Mouse (Mus musculus) common myeloid progenitor, adult 5-6 weeks (primary cell): ENCODE results near the gene Gm3411. TPM values are rescaled to one million over a fixed set of nuclear protein-coding genes. Genes with fewer than 3 reads are reported as not detected.
"Not testable (repeated sequence)": the region's sequence is repeated elsewhere in the genome, so short reads cannot be mapped to it uniquely, and the experiment has no call there.

ENCODE experiments used
- ATAC-seq: replicated peaks from 2 replicates; pipeline ENCODE4 v1.8.0; 2016; ENCODE audit warnings: low read depth, mild to moderate bottlenecking, moderate TSS enrichment, inconsistent platforms; ENCODE audit not compliant: poor library complexity, severe bottlenecking
- total RNA-seq: library from RNA; stranded (forward); fragments of 200-1000, 187-1606 nt; gene quantifications from 2 replicates; pipeline ENCODE4 v1.2.3, GENCODE M21; 2017

Gene Gm3411
- not detected in 2 replicates for total RNA-seq

DNA sequence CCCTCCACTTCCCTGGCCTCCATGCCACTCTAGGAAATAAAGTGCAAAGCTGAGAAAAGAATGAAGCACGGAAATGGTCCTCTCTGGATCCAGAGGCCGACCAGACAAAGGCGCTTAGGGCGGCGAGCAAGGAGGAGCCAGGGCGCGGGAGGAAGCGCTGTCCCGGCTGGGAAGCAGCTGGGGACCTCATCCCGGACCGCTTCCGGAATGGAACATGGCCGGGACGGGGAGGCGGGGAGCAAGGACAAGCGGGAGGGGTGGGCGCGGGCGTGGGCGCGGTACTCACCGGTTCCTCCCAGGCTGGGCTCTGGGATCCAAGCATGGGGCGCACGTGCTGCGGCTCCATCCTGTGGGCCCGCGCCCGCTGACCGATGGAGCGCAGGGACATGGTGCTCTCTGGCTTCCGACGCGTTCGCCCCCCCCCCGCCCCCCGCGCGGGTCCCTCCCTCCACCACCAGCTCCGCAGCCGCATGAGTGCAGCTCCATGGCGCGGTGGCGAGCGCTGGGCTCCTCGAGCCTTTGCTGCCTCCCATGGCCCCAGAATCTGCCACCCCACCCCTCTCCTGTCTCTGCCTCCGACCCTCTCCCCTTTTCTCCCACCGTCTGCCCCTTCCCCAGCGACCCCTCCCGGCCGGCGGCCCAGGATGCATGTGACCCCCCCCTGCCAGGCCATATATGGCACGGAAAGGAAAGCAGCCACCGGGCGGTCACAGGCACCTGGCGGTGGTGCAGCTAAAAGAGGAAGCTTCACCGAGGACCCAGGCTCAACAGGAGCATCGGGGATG lies at the start of gene Gm3411:
Gene Gm3411, minus strand, starts transcription at position 320 of the 785 bp plus-strand sequence.
- ATAC-seq = not testable (repeated sequence)

DNA sequence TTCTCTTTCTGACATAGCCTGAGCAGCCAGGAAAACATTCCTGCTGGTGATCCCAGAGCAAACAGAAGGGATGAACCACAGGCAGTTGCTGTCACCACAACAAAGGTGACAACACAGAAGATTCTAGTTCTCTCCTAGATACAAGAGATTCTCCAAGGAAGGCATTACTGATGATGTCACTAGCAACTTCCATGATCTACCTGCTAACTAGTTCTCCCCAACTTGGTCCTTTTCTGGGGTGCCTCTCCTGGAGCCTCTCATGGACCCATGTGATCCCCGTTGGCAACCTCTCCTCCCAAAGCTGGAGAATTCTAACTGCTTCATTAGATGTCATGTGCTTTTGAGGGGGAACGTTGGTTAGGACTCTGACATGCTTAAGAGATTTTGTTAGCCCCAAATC lies 17.7 kb upstream of the Gm3411 start, which contains the start of gene Gm21103:
Gene Gm21103, minus strand, starts transcription at position 101 of the 400 bp plus-strand sequence.
- not testable (repeated sequence) for ATAC-seq

DNA sequence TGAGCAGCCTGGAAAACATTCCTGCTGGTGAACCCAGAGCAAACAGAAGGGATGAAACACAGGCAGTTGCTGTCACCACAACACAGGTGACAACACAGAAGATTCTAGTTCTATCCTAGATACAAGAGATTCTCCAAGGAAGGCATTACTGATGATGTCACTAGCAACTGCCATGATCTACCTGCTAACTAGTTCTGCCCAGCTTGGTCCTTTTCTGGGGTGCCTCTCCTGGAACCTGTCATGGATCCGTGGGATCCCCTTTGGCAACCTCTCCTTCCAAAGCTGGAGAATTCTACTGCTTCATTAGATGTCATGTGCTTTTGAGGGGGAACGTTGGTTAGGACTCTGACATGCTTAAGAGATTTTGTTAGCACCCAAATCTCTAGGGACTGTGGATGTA lies 67.9 kb downstream of the Gm3411 start, which contains the start of gene Gm21560:
Gene Gm21560, minus strand, starts transcription at position 101 of the 400 bp plus-strand sequence.
- ATAC-seq = not testable (repeated sequence)

Other genes starting within 250 kb of the Gm3411 start
- gene Gm6337, start 229.0 kb downstream of the Gm3411 start, total RNA-seq = not detected in 2 replicates
- gene Gm8206, start 193.3 kb downstream of the Gm3411 start, total RNA-seq = not detected in 2 replicates
- 0.55 and 0.97 TPM in 2 replicates for gene Gm3468, start 178.6 kb downstream of the Gm3411 start, total RNA-seq
- not detected in 2 replicates for gene Gm3476, start 161.4 kb downstream of the Gm3411 start, total RNA-seq
- gene Gm21560, start 68.0 kb downstream of the Gm3411 start, total RNA-seq = not detected in 2 replicates
- not detected in 2 replicates for gene Gm21103, start 17.6 kb upstream of the Gm3411 start, total RNA-seq
- not detected in 2 replicates for gene Gm3618, start 56.4 kb upstream of the Gm3411 start, total RNA-seq
- not detected in 2 replicates for gene Gm16440, start 103.1 kb upstream of the Gm3411 start, total RNA-seq
- not detected in 2 replicates for gene Gm3591, start 125.2 kb upstream of the Gm3411 start, total RNA-seq
- gene Gm3594, start 157.4 kb upstream of the Gm3411 start, total RNA-seq = not detected in 2 replicates